Mouse (Mus musculus): ENCODE measurements around the gene Casc3. TPM values are rescaled to one million over a fixed set of nuclear protein-coding genes. Genes with fewer than 3 reads are reported as not detected.

The Casc3 gene
- polyA plus RNA-seq, 1 experiment: 22.1 TPM

DNA sequence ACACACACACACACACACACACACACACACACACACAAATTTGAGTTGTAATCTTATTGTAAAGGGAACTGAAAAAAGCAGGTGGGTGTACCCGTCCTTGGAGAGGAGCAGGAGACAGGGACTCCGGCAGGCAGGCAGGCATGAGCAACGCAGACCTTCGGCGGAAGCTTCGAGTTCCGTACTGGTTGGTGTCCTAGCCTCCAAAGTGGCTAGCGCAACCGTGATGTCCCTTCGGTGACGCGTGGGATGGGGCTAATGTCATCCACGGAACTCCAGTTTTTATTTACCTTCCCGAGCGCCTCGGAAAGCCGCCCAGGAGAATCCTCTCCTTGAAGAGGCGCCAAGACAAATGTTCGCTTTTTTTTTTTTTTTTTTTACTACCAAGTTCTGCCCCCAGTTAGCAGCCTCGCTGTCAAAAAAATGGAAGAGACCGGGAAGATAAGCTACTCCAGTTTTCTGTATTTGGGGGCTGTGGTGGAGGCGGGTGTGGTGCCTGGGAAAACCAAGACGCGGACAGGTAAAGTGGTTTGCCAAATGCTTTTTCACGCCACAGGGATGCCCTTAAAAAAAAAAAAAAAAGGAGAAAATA lies 15.4 kb upstream of the Casc3 start:
- TF ChIP-seq REST (IDR thresholded peaks at IDR 0.05; ENCODE audit: insufficient read depth, insufficient read length): no peak
- no peak for TF ChIP-seq TCF12 (IDR thresholded peaks at IDR 0.05; ENCODE audit: insufficient read depth, poor library complexity, severe bottlenecking)
- TF ChIP-seq TCF3 (IDR thresholded peaks at IDR 0.05; ENCODE audit: insufficient read length, low read depth): no peak
- TF ChIP-seq MYOG (IDR thresholded peaks at IDR 0.05; ENCODE audit: control insufficient read depth in 1 of 3, insufficient read depth in 1 of 3, insufficient read length in 2 of 3, low read depth in 2 of 3): no peak
- peak; percentile 29 for TF ChIP-seq POLR2AphosphoS2 (IDR thresholded peaks at IDR 0.05; ENCODE audit: insufficient read length, low read depth)
- no peak overlapping the region for H3ac ChIP-seq (ENCODE audit: control insufficient read depth, insufficient read length)

DNA sequence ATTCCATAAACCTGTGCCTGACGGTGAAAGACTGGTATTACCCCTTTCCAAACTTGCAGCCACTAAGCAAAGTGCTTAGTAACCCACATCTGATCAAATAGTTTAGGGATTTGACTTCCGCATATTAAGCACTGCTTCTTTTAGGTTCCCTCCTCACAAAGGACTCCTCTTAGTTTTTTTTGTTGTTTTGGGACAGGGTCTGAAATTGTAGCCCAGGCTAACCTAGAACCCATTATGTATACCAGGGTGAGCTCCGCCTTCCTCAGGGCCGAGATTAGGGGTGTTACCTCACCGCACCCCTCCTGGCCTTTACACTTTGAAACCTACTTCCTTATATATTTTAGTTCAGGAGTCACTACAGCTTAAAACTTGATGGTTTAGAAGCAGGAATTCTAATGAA lies 14.9 kb upstream of the Casc3 start:
- Histone ChIP-seq H3K79me2 (ENCODE audit: control insufficient read depth, insufficient read depth) (no peaks in the 10 kb centered on the region), H3K27me3 (ENCODE audit: control insufficient read depth, insufficient read depth, insufficient read length) (no peaks in the 10 kb centered on the region), H3K4me3 (peak overlapping the region; percentile 35), H3K36me3 (ENCODE audit: control insufficient read depth, insufficient read depth) (no peaks in the 10 kb centered on the region), H3K4me2 (ENCODE audit: low read depth) (peak overlapping the region; percentile 95), H3ac (ENCODE audit: control insufficient read depth, insufficient read length) (no peak overlapping the region)
- TF ChIP-seq POLR2A (IDR thresholded peaks at IDR 0.05; ENCODE audit: insufficient read length, low read depth) (no peak), REST (IDR thresholded peaks at IDR 0.05; ENCODE audit: insufficient read depth, insufficient read length) (no peak), USF1 (IDR thresholded peaks at IDR 0.05; ENCODE audit: low read depth) (no peak), SRF (IDR thresholded peaks at IDR 0.05; ENCODE audit: control insufficient read depth, insufficient read length, low read depth) (no peak), CEBPB (IDR thresholded peaks at IDR 0.05; ENCODE audit: insufficient read depth, poor library complexity, severe bottlenecking) (no peak), E2F4 (IDR thresholded peaks at IDR 0.05; ENCODE audit: insufficient read depth) (no peak), MYOD1 (IDR thresholded peaks at IDR 0.05; ENCODE audit: control insufficient read depth in 1 of 3, insufficient read length in 2 of 3, low read depth in 2 of 3) (no peak), TCF12 (IDR thresholded peaks at IDR 0.05; ENCODE audit: insufficient read depth, poor library complexity, severe bottlenecking) (no peak)

More for the DNA sequence above, 15.4 kb upstream of the Casc3 start:
- Histone ChIP-seq H3K4me3 (peak overlapping the region; percentile 35), H3K36me3 (ENCODE audit: control insufficient read depth, insufficient read depth) (no peaks in the 10 kb centered on the region), H3K79me2 (ENCODE audit: control insufficient read depth, insufficient read depth) (no peaks in the 10 kb centered on the region), H3K27me3 (ENCODE audit: control insufficient read depth, insufficient read depth, insufficient read length) (no peaks in the 10 kb centered on the region), H3K4me2 (ENCODE audit: low read depth) (peak overlapping the region; percentile 95)

DNA sequence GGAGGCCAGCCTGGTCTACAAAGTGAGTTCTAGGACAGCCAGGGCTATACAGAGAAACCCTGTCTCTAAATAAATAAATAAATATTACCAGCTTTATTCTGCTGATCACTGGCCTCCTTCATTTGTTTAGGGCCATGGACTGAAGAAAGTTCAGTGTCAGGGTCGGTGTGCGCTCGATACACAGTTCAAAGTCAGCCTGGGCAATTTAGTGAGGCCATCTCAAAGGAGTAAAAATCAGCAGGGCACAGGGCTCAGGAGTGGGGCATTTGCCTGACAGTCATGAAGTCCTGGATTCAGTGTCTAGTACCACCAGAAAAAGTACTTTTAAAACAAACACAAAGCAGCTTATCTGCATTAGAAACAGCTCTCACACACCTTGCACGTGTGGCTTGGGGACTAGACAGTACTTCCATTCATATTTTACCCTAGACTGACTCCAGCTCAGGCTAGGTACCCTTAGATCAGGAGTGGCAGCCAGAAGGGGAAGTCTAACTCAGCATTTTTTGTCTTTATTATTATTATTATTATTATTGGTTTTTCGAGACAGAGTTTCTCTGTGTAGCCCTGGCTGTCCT lies 14.0 kb upstream of the Casc3 start:
- Histone ChIP-seq H3K27me3 (ENCODE audit: control insufficient read depth, insufficient read depth, insufficient read length) (no peaks in the 10 kb centered on the region), H3ac (ENCODE audit: control insufficient read depth, insufficient read length) (no peak overlapping the region), H3K79me2 (ENCODE audit: control insufficient read depth, insufficient read depth) (no peaks in the 10 kb centered on the region), H3K4me2 (ENCODE audit: low read depth) (no peak overlapping the region), H3K36me3 (ENCODE audit: control insufficient read depth, insufficient read depth) (no peaks in the 10 kb centered on the region), H3K4me3 (no peak overlapping the region)
- TF ChIP-seq USF1 (IDR thresholded peaks at IDR 0.05; ENCODE audit: low read depth) (no peak), MAX (IDR thresholded peaks at IDR 0.05; ENCODE audit: low read depth) (no peak), REST (IDR thresholded peaks at IDR 0.05; ENCODE audit: insufficient read depth, insufficient read length) (no peak), MYOD1 (IDR thresholded peaks at IDR 0.05; ENCODE audit: control insufficient read depth in 1 of 3, insufficient read length in 2 of 3, low read depth in 2 of 3) (no peak), MYOG (IDR thresholded peaks at IDR 0.05; ENCODE audit: control insufficient read depth in 1 of 3, insufficient read depth in 1 of 3, insufficient read length in 2 of 3, low read depth in 2 of 3) (no peak), POLR2A (IDR thresholded peaks at IDR 0.05; ENCODE audit: insufficient read length, low read depth) (no peak), CEBPB (IDR thresholded peaks at IDR 0.05; ENCODE audit: insufficient read depth, poor library complexity, severe bottlenecking) (no peak), TCF3 (IDR thresholded peaks at IDR 0.05; ENCODE audit: insufficient read length, low read depth) (no peak), TCF12 (IDR thresholded peaks at IDR 0.05; ENCODE audit: insufficient read depth, poor library complexity, severe bottlenecking) (no peak), POLR2AphosphoS2 (IDR thresholded peaks at IDR 0.05; ENCODE audit: insufficient read length, low read depth) (no peak), E2F4 (IDR thresholded peaks at IDR 0.05; ENCODE audit: insufficient read depth) (no peak), SRF (IDR thresholded peaks at IDR 0.05; ENCODE audit: control insufficient read depth, insufficient read length, low read depth) (no peak)

DNA sequence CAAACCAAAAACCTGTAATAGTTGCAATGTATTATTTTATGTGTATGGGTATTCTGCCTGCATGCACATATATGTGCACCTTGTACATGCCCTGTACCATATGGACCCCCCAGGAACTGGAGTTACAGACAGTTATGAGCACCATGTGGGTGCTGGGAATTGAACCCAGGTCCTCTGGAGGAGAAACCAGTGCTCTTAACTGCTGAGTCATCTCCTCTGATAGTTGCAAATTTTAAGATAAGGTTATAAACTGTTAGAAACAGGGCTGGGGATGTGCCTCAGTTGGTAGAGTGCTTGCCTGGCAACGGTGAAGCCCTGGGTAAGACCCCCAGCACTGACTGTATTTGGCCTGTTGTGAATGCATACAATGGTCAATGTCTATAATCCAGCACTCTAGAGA lies 13.3 kb upstream of the Casc3 start:
- H3ac ChIP-seq (ENCODE audit: control insufficient read depth, insufficient read length): no peak overlapping the region
- H3K4me2 ChIP-seq (ENCODE audit: low read depth): no peak overlapping the region
- no peak overlapping the region for H3K4me3 ChIP-seq
- H3K36me3 ChIP-seq (ENCODE audit: control insufficient read depth, insufficient read depth): no peaks in the 10 kb centered on the region
- no peaks in the 10 kb centered on the region for H3K27me3 ChIP-seq (ENCODE audit: control insufficient read depth, insufficient read depth, insufficient read length)
- H3K79me2 ChIP-seq (ENCODE audit: control insufficient read depth, insufficient read depth): peaks cover 3% of the 10 kb centered on the region
- no peak for TF ChIP-seq REST (IDR thresholded peaks at IDR 0.05; ENCODE audit: insufficient read depth, insufficient read length)

DNA sequence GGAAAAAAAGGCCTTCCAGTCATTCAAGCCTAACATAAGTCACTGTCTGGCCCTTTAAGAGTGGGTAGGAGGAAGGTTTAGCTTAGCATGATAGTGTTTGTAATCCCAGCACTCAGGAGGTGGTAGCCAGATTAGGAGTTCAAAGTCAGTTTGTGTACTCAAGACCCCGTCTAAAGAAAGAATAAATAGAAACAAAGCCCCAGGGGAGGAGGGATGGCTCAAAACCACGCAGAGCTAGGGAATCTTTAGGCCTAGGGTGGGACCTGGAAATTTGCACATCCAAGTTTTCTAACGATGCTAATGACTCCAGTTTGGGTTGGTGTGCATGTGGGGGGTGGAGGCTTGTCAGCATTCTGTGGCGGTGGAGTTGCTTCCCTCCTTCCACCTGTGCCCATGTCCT lies 12.6 kb upstream of the Casc3 start:
- H3K79me2 ChIP-seq (ENCODE audit: control insufficient read depth, insufficient read depth): peaks cover 9% of the 10 kb centered on the region
- H3K4me3 ChIP-seq: no peak overlapping the region
- TF ChIP-seq CEBPB (IDR thresholded peaks at IDR 0.05; ENCODE audit: insufficient read depth, poor library complexity, severe bottlenecking): no peak
- TF ChIP-seq POLR2AphosphoS2 (IDR thresholded peaks at IDR 0.05; ENCODE audit: insufficient read length, low read depth): no peak
- TF ChIP-seq TCF3 (IDR thresholded peaks at IDR 0.05; ENCODE audit: insufficient read length, low read depth): no peak
- no peak for TF ChIP-seq MYOG (IDR thresholded peaks at IDR 0.05; ENCODE audit: control insufficient read depth in 1 of 3, insufficient read depth in 1 of 3, insufficient read length in 2 of 3, low read depth in 2 of 3)
- no peak for TF ChIP-seq MAX (IDR thresholded peaks at IDR 0.05; ENCODE audit: low read depth)
- no peak for TF ChIP-seq POLR2A (IDR thresholded peaks at IDR 0.05; ENCODE audit: insufficient read length, low read depth)
- TF ChIP-seq SRF (IDR thresholded peaks at IDR 0.05; ENCODE audit: control insufficient read depth, insufficient read length, low read depth): no peak
- TF ChIP-seq REST (IDR thresholded peaks at IDR 0.05; ENCODE audit: insufficient read depth, insufficient read length): no peak
- no peaks in the 10 kb centered on the region for H3K36me3 ChIP-seq (ENCODE audit: control insufficient read depth, insufficient read depth)
- no peak overlapping the region for H3K4me2 ChIP-seq (ENCODE audit: low read depth)
- H3ac ChIP-seq (ENCODE audit: control insufficient read depth, insufficient read length): no peak overlapping the region
- no peaks in the 10 kb centered on the region for H3K27me3 ChIP-seq (ENCODE audit: control insufficient read depth, insufficient read depth, insufficient read length)
